Mouse (Mus musculus) C2C12 (cell line): ENCODE measurements at regions not wholly inside any gene's neighbourhood (a gene's known extent, or its start where the extent isn't known, plus 50 kb on each side); places are given as distances from the start of the nearest gene placed in this dataset.

Experiments used
- H3K27me3 ChIP-seq: one replicate; pipeline ENCODE4 v1.6.1; 2011; ENCODE audit not compliant: control insufficient read depth, insufficient read depth, insufficient read length
- H3K36me3 ChIP-seq: one replicate; pipeline ENCODE4 v1.6.1; 2011; ENCODE audit not compliant: control insufficient read depth, insufficient read depth
- H3K4me3 ChIP-seq: one replicate; pipeline ENCODE4 v1.5.1; 2011; ENCODE audit warnings: mild to moderate bottlenecking, control low read depth; ENCODE audit not compliant: poor library complexity, insufficient read depth, severe bottlenecking
- H3K79me2 ChIP-seq: one replicate; pipeline ENCODE4 v1.6.1; 2011; ENCODE audit not compliant: control insufficient read depth, insufficient read depth
- H3K79me3 ChIP-seq: one replicate; pipeline ENCODE4 v1.6.1; 2011; ENCODE audit warnings: low read depth, control low read depth
- H3ac ChIP-seq: one replicate; pipeline ENCODE3; 2011; ENCODE audit warnings: low read depth; ENCODE audit not compliant: control insufficient read depth, insufficient read length
- CEBPB ChIP-seq: IDR thresholded peaks from one replicate; pipeline ENCODE4 v1.6.1; 2011; ENCODE audit warnings: low read depth, mild to moderate bottlenecking, control low read depth, moderate library complexity
- CTCF ChIP-seq: IDR thresholded peaks from one replicate; pipeline ENCODE4 v1.5.1; 2011; ENCODE audit not compliant: control insufficient read depth, insufficient read depth, insufficient read length
- FOSL1 ChIP-seq: IDR thresholded peaks from one replicate; pipeline ENCODE4 v1.8.0; 2011; ENCODE audit warnings: mild to moderate bottlenecking, low read length; ENCODE audit not compliant: poor library complexity, insufficient read depth, severe bottlenecking
- MAX ChIP-seq: IDR thresholded peaks from one replicate; pipeline ENCODE4 v1.6.1; 2011; ENCODE audit warnings: mild to moderate bottlenecking, control low read depth
- MYOD1 ChIP-seq: IDR thresholded peaks from one replicate; pipeline ENCODE4 v1.6.1; 2011; ENCODE audit warnings: low read depth; ENCODE audit not compliant: control insufficient read depth, insufficient read length
- MYOG ChIP-seq: IDR thresholded peaks from one replicate; pipeline ENCODE4 v1.6.1; 2011; ENCODE audit not compliant: control insufficient read depth, insufficient read length; ENCODE audit errors: extremely low read depth
- USF1 ChIP-seq: IDR thresholded peaks from one replicate; pipeline ENCODE4 v1.6.1; 2011; ENCODE audit warnings: low read depth, mild to moderate bottlenecking, control low read depth, moderate library complexity

- Histone ChIP-seq H3ac (no peak overlapping the region), H3K27me3 (no peaks in the 10 kb centered on the region), H3K36me3 (no peaks in the 10 kb centered on the region), H3K4me3 (no peak overlapping the region), H3K79me3 (no peaks in the 10 kb centered on the region), H3K79me2 (no peaks in the 10 kb centered on the region)
- TF ChIP-seq MAX (no peak), CEBPB (no peak)
These were observed 230.0 kb downstream of the Poteg start for GRCm38 (mm10) chr8:27677143-27678106.

GRCm38 (mm10) chr8:27679164-27679563, 231.7 kb downstream of the Poteg start:
- Histone ChIP-seq H3K36me3 (no peaks in the 10 kb centered on the region), H3K79me2 (no peaks in the 10 kb centered on the region), H3K27me3 (no peaks in the 10 kb centered on the region), H3ac (no peak overlapping the region), H3K79me3 (no peaks in the 10 kb centered on the region), H3K4me3 (no peak overlapping the region)
- TF ChIP-seq CTCF (peak; percentile 54), FOSL1 (no peak)

- Histone ChIP-seq H3ac (no peak overlapping the region), H3K79me3 (no peaks in the 10 kb centered on the region), H3K27me3 (no peaks in the 10 kb centered on the region), H3K36me3 (no peaks in the 10 kb centered on the region), H3K79me2 (no peaks in the 10 kb centered on the region), H3K4me3 (no peak overlapping the region)
- TF ChIP-seq USF1 (no peak), MYOD1 (no peak), MAX (no peak), CTCF (no peak), CEBPB (no peak), FOSL1 (no peak), MYOG (no peak)
These were observed 274.5 kb downstream of the Poteg start for GRCm38 (mm10) chr8:27721988-27722387.

- no peaks in the 10 kb centered on the region for H3K79me3 ChIP-seq
- H3ac ChIP-seq = no peak overlapping the region
- no peaks in the 10 kb centered on the region for H3K36me3 ChIP-seq
- no peaks in the 10 kb centered on the region for H3K27me3 ChIP-seq
- H3K79me2 ChIP-seq = no peaks in the 10 kb centered on the region
- H3K4me3 ChIP-seq = no peak overlapping the region
- TF ChIP-seq MYOG (no peak), CEBPB (no peak), CTCF (no peak), USF1 (no peak), FOSL1 (no peak), MAX (no peak)
These were observed 322.8 kb downstream of the Poteg start for GRCm38 (mm10) chr8:27770296-27770695.

GRCm38 (mm10) chr8:27770803-27771202, 323.3 kb downstream of the Poteg start:
- no peak overlapping the region for H3K4me3 ChIP-seq
- no peak overlapping the region for H3ac ChIP-seq
- H3K79me2 ChIP-seq = no peaks in the 10 kb centered on the region
- H3K36me3 ChIP-seq = no peaks in the 10 kb centered on the region
- no peaks in the 10 kb centered on the region for H3K27me3 ChIP-seq
- TF ChIP-seq USF1 (no peak), MAX (no peak), CTCF (no peak), FOSL1 (no peak), CEBPB (no peak), MYOG (no peak), MYOD1 (no peak)
- no peaks in the 10 kb centered on the region for H3K79me3 ChIP-seq

- H3K79me3 ChIP-seq = no peaks in the 10 kb centered on the region
- H3K36me3 ChIP-seq = no peaks in the 10 kb centered on the region
- TF ChIP-seq MYOD1 (no peak), CEBPB (no peak), CTCF (no peak), MYOG (no peak), FOSL1 (no peak), USF1 (no peak), MAX (no peak)
These were observed 323.8 kb downstream of the Poteg start for GRCm38 (mm10) chr8:27771250-27771649.

GRCm38 (mm10) chr8:27778982-27779381, 331.5 kb downstream of the Poteg start:
- no peaks in the 10 kb centered on the region for H3K36me3 ChIP-seq
- no peaks in the 10 kb centered on the region for H3K79me2 ChIP-seq
- no peak overlapping the region for H3K4me3 ChIP-seq
- no peaks in the 10 kb centered on the region for H3K79me3 ChIP-seq
- TF ChIP-seq MYOG = no peak
- no peak for TF ChIP-seq MAX
- TF ChIP-seq FOSL1 = no peak
- TF ChIP-seq CTCF = no peak
- no peak for TF ChIP-seq USF1
- TF ChIP-seq MYOD1 = no peak
- TF ChIP-seq CEBPB = no peak
- no peaks in the 10 kb centered on the region for H3K27me3 ChIP-seq
- H3ac ChIP-seq = no peak overlapping the region

More at GRCm38 (mm10) chr8:27771250-27771649, 323.8 kb downstream of the Poteg start:
- Histone ChIP-seq H3ac (no peak overlapping the region), H3K4me3 (no peak overlapping the region), H3K27me3 (no peaks in the 10 kb centered on the region), H3K79me2 (no peaks in the 10 kb centered on the region)
